Mouse (Mus musculus) mesoderm, embryonic 11.5 days (tissue): Measurements from ENCODE around the gene Tnfrsf11a.
"Not testable (repeated sequence)": the region's sequence is repeated elsewhere in the genome, so short reads cannot be mapped to it uniquely, and the experiment has no call there.

Experiments used
- DNase-seq: peaks from one replicate; pipeline ENCODE4 v3.0.0-alpha.2; 2012; ENCODE audit warnings: low read depth, low spot score

The Tnfrsf11a gene

DNA sequence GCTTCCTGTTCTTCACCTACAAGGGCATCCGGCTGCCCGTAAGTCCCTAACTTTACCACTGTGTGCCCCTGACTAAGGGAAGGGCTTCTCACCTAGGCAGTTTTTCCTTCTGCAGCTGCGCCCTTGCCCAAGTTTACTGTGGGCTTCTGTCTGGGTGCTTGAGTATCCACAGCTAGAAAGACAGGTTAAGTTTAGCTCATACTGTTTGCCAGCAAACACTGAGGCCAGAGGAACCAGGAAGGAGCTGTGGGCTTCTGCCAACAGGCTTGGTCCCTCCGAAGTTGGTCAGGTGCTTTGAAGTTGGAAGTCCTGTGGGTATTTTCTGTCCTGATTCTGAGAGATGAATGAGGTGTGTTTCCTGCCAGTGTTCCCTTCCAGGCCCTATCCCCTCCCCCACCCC is 4.6 kb downstream of the Tnfrsf11a start:
- no peak for DNase-seq

DNA sequence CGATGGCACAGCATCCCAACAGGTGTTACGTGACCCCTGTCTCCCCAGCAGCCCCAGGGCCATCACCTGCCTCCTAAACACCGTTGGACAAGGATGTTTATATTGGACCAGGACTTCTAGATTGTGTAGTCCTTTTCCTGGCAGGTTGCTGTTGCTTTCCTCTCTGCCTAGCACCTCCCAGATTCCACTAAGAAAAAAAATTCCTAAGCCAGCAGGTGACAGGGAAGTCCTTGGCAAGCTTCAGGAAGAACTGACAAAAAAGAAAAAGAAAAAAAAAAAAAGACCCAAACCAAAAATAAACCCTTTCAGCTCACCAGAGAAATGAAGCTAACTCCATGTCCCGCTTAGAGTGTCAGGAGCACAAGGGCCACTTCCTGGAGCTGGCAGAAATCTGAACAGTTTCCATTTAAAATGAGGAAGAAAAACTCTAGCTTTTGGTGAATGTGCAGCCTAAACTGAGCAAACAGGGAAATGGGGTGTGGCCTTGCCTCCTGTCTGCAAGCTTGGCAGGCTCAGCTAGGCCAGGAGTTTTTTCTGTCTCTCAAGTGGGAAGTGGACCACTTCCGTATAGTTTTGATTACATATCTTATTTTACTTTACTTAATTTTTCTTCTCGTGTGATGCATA is 6.3 kb downstream of the Tnfrsf11a start:
- DNase-seq, result no peak

DNA sequence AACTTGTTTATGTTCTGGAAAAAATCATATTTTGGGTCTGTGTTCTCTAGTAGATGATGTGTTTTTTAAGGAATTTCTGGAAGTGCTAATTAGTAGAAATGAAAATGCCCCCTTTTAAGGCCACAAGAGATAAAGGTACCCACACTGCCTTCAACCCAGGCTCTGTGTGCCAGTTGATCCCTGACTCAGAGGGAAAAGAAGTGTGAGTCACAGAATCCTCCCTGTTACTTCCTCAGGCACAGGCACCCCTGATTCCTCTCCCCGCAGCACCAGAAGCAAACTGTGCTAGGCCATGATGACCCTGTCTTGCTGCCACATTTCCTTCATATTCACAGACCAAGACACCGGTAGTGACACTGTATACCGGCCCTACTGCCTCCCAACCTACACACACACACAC is 9.6 kb downstream of the Tnfrsf11a start:
- no peak for DNase-seq

DNA sequence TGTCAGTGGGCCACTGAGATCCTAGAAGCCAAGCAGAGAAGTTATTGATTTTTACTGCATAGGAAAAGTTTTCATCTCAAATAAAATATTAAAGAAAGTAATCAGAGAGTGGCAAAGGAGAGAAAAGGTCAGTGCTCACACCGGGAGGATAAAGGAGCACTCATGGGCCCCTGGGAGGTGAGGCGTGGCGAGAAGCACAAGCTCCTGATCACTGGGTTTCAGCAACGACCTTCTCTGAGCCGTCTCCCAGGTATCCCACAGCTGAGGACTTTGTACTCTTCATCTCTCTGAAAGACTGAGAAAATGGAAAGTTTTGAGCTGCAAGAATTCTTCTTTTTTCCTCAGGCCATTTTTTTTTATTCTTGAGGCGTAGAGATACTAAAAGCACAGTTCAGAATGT is 14.2 kb downstream of the Tnfrsf11a start:
- DNase-seq, result no peak

DNA sequence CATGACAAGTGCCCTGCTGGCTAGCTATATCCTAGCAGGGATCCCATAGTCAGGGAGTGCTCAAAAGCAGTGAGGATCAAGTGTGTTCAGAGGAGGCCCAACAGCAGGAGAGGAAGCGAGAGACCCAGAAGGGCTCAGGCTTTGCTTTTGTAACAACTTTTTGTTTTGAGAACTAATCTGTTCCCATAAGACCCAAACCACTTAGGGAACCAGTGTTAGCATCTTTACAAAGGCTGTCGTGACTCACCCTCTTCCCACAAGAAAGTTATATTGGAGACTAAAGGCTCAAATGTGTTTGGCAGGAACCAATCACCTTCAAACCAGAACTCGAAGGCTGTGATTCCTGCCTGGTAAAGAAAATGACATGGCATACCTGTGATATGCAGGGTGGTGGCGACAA is 15.2 kb downstream of the Tnfrsf11a start:
- no peak for DNase-seq

DNA sequence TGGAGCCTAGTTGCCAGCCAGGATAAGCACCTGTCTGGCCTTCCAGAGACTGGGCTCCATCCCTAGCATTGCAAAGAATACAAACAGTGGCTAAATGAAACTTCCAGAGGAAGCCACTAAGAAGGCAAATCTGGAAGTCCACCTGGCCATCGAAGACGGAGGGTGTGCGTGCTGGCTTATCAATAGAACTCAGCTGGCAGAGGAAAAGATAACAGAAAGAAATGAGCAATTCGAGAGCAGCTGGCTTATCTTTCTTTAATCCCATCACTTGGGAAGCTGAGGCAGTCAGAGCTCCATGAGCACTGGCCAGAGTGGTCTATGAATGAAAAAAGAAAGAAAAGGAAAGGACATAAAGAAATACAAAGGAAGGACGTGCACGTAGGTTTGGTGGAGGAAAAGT is 20.1 kb downstream of the Tnfrsf11a start:
- no peak for DNase-seq

DNA sequence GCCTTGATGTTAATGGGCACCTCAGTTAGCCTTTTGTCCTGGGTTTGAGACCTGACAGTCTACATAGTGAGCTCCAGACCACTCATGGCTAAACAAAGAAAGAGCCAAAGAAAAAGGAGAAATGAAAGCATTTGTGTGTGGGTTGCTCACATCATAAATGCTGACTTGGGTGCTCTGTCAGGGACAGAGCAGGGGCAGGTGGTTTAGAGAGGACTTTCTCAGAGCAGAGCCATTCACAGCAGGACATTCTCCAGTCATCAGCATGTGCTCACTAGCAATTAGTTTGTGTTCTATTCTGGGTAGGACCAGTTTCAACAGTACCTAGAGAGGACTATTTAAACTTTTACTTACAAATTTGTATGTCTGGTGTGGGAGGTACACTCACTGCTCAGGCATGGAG is 20.7 kb downstream of the Tnfrsf11a start:
- no peak for DNase-seq

DNA sequence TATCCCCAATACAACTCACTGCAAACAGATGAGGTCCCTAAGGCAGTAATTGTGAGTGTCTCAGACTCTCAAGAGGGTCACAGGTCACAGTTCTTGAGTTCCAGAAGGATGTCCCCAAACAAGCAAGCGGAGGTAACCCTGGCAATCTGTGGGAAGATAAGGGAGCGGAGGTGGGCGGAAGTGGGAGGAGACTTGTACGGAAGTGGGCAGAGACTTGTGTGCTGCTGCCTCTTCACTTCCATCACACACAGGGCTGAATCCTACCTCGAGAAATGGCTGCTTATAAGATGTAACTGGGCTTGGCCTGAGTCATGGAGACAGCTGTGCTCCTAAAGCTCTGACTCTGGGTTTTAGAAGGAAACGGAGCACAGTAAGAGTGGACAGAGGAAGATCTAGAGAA is 22.4 kb downstream of the Tnfrsf11a start:
- no peak for DNase-seq

DNA sequence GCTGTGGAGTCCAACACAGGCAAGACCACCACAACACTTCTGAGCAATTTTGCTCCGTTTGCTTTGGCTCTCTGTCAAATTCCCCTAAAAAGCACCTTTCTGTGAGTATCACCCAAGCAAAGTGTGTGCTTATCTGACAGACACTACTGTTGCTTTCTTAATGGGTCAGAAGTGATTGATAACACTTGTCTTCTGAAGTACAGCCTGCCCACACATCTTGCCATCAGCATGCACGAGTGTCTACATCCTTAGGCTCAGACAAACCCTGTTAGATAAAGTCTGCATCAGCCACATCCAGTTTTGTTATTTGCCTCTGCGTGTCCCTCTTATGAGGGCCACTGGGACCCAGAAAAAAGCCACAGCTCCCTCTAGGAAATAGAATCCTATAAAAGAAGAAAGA is 23.8 kb downstream of the Tnfrsf11a start:
- DNase-seq, result no peak

DNA sequence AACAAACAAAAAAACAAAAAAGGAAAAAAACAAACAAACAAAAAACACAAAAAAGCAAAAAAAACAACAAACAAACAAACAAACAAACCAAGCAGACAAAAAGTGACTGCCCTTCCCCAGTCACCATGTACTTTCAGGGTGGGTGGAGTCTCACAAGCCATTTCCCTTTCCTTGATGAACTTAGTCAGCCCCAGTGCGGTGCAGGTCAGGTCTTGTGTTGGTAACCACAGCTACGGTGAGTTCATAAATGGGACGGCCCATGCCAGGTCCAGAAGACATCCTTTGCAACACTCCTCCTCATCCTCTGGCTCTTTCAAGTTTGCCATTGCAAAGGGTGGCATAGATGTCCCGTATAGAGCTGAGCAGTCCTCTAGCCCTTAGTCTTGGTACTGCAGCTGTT is 25.0 kb downstream of the Tnfrsf11a start:
- DNase-seq, result no peak

DNA sequence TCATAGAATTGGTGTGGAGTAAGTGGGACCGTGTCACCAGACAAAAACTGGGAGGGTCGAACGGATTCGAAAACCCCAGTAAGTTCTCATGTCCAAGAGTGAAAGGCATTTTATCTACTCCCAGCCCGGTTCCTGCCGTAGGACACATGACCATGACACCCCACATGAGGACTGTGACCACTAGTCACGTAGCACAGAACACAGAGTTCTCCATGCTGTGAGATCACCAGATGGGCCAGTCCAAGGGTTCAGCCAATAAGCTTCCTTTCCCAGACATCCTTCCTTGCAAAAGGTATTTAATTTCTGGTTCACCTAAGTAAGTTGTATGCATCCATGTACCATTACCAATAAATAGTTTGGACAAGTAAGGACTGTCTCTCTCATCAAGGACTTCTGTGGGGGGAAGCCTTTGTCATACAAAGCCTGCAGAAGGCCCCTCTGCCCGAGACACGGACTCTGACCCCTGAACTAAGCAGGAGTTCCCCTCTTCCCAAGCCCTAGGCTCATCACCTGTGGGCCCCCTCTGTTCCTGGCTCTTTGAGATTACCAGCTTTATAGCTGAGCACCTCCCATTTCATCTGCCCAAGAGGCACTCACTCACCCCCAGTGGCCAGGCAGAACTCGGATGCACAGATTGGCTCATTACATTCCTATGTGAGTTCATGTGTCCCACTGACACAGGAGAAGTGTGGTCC is 26.7 kb downstream of the Tnfrsf11a start:
- no peak for DNase-seq

DNA sequence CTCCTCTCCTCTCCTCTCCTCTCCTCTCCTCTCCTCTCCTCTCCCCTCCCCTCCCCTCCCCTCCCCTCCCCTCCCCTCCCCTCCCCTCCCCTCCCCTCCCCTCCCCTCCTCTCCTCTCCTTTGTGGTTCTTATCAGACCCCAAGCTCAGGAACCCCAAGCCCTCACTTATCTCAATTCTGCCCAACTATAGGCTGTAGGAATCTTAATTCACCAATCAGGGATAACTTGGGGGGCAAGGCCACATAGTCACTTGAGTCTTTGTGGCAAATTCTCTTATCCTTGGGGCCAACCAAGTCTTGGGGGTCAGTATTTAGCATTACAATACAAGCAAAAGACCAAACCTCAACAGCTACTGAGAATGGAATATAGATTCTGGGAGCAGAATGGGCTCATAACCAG is 31.5 kb downstream of the Tnfrsf11a start:
- not testable (repeated sequence) for DNase-seq

DNA sequence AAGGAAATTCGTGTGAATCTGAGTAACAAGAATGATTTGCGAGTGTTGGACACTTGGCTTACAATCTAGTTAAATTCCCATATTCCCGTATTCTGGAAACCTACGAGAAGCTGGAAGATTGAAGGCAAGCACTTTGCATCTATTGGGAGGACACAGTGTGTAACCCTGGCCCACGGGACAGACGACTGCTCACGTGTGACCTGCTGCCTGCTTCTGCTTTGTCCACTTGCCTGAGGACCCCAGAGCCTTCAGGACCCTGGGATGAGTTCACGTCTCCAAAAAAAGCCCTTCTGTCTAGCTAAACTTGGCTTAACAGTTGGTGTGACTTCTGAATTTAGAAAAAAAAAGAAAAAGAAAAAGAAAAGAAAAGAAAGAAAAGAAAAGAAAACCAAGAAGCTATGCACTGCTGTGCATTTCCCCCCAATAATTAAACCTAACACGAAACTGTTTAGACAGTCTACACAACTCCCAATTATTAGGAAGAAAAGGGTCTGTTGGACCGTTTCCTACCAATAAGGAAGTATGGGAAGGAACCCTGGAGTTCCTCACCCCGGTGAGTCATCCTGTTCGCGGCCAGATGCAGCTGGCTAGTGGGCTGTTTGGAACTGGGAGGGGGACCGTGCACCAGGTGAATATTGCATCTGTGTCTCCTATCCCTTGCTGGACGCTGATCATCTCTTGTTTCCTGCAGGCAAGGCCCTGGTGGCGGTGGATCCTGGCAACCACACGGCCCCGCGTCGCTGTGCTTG is 32.6 kb downstream of the Tnfrsf11a start:
- DNase-seq, result no peak

DNA sequence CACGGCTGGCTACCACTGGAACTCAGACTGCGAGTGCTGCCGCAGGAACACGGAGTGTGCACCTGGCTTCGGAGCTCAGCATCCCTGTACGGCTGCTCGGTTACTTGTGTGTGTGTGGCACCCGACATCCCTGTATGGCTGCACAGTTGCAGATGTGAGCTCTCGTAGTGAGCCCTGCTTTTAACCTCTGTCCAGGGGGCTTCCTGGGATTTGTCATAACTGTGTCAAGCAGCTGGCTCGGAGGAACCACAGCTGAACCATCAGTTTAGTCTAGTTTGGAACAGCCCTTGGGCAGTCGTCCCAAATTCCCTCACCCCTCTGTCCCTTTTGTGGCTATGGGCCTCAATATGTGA is 33.2 kb downstream of the Tnfrsf11a start:
- no peak for DNase-seq

DNA sequence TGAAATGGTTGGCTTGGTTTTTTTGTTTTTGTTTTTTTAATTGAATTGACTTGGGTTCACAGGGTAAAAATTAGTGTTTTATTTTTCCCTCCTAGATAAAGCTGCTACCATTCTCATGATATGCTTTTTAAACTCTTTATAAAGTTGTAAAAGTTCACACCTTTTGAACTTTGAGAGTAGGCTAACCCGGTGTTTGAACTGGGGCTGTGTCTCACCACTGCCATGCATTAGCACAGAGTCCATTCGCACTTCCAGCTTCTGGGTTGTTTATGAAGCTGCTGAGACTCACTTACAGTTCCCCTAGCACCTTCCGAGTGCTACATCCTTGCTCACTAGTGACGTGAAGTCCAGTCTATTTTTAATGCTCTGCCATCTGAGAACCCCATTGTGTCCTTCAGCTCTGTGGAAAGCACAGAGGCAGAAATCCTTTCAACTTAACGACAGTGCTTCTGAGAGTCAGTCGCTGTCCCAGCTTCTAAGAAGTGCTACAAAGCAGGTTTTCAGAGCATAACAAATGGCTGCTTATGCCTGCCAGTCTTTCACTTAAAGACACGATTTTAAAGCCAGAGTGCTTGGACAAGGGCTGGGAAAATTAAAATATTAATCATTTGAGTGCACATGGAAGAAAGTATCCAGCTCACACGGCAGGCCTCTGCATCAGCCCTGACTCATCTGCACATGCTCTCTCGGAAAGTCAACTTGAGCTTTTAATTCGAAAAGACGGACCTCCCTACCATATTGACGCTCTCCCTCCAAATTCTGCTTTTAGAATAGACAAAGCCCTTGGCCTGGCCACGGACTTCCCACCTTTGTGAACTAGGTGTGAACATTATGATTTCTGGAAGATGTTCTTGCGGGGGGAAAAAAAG is 34.1 kb downstream of the Tnfrsf11a start:
- DNase-seq, result peak; percentile 14

DNA sequence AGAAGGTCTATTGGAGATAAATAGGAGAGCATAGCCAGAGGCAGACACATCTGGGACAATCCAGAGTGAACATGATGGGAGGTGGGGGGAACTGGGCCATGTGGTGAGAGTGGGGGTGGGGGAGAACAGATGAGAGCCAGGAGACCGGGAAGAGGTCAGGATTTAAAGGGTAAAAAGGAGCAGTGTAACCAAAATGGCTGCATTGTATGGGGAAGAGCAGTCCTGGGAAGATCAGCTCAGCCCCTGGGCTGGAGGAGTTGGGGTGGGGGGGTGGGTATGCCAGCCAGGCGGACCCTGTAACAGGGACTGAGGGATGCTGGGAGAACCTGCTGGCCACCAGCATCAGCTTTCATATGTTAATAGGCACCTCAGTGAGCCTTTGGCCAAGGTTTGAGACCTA is 34.8 kb downstream of the Tnfrsf11a start:
- no peak for DNase-seq

DNA sequence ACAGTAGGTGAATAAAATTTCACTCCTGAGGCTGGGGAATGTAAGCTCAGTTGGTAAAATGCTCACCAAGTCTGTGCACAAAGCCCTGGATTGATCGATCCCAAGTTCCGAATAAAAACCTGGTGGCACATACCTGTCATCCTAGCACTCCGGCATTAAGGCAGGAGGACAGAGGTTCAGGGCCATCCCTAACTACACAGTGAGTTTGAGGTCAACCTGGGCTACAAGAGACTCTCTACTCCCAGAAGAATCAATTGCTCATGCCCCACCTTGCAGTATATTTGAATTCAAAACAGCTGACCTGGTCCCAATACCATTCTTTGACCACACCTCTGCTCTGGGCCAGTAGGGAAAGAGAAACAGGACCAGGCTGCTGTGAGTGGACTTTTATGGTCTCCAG is 35.2 kb downstream of the Tnfrsf11a start:
- no peak for DNase-seq

DNA sequence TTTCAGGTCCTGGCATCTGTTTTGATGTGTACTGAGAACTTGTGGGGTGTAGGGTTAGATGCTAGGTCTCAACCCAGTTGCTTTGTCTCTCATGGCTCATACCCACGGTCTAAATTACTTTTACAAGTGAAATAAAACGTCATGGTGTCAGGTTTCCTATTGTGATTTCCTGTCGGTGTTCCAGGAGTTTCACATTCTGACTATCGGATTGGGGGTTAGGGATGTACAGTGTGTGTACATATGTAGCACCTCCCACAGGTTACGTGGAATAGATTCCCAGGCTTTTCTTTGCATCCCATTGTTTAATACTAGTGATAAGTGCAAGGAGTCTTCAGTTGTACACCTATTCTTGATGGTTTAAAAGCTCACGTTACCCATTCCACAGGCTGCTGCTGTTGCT is 38.5 kb downstream of the Tnfrsf11a start:
- no peak for DNase-seq

DNA sequence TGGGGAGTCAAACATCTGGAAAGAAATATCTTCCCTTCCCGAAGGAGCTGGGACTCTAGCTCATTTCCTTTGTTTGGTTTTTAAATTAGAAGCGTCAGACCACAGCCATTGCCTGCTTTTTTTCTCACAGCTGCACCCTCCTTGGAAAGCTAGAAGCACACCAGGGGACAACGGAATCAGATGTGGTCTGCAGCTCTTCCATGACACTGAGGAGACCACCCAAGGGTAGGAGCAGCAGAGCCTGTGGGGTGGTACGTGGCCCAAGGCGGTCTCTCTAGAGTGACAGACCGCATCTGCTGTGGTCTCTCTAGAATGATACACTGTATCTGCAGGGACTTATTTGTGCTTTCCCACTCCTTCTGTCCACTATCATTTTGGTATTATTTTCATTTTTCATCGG is 39.2 kb downstream of the Tnfrsf11a start:
- no peak for DNase-seq

DNA sequence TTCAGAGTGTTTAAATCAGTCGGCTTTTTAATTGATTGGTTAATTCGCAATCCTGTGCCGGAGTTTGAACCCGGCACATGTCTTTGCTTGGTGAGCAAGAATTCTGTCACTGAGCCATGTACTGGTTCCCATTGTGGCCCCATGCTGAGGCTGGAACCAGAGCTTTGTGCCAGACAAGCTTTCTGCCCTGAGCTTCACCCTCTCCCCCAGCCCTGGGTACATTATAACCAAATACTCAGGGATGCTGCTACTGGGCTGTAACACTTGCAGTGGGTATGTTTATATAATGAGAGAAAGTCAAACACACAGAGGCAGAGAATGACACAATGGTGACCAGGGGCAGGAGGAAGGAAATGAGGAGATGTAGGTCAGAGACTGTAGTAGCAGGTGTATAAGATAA is 43.8 kb downstream of the Tnfrsf11a start:
- no peak for DNase-seq

DNA sequence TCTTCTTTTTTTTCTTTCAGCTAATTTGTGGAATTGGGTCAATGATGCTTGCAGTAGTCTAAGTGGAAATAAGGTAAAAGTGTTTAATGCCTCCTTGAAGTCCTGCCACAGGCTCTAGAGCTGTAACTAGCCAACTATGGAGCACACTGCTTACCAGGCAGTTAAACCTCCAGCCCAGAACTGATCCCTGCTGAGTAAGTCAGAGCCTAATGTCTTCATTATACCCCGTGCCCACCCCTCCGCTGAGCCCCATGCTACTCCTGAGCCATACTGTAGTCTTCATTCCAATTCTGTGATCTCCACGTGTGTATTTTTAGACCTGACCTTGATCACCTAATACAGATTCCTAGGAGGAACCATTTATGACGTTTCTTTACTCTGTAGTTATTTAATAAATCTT is 44.5 kb downstream of the Tnfrsf11a start:
- no peak for DNase-seq

DNA sequence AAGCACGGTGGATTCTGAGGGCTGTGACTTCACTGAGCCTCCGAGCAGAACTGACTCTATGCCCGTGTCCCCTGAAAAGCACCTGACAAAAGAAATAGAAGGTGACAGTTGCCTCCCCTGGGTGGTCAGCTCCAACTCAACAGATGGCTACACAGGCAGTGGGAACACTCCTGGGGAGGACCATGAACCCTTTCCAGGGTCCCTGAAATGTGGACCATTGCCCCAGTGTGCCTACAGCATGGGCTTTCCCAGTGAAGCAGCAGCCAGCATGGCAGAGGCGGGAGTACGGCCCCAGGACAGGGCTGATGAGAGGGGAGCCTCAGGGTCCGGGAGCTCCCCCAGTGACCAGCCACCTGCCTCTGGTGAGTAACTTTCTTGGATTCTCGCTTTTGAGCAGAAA is 46.9 kb downstream of the Tnfrsf11a start:
- DNase-seq, result no peak
